In genomic region chr12:24630220-24630619, GRCm38 (mm10) we compare ENCODE assay signal across 9 mouse cellular contexts. TPM values are rescaled to one million over a fixed set of nuclear protein-coding genes. Genes with fewer than 3 reads are reported as not detected.
A peak's percentile ranks its signal among the peaks of the same experiment; 100 is the strongest.
DNase-seq lines count a peak whose midpoint lies in the region; ATAC-seq lines count a peak whose summit lies in the region.
"Had no signal": no experiment of that assay in that cellular context is flagged by ENCODE, and none has a peak within 500 bp of the region (broad histone marks: within the 10 kb centered on the region; RNA-seq: fewer than 3 reads in every experiment).

No protein-coding gene starts in this region.

- no peak for ATAC-seq in forebrain, embryonic 14.5 days
- ATAC-seq in forebrain, embryonic 15.5 days (replicated peaks) = no peak
- ATAC-seq in inflammation-experienced regulatory T-cells, adult 6 months = peak; percentile 59
- ATAC-seq in megakaryocyte progenitor cell, adult 5-6 weeks (replicated peaks; ENCODE audit: poor library complexity) = peak; percentile 81
- ATAC-seq in midbrain, embryonic 11.5 days (ENCODE audit: low FRiP score) = no peak

- H3K27me3 ChIP-seq in forebrain, embryonic 14.5 days (replicated peaks; ENCODE audit: control insufficient read depth, insufficient read depth, low read length) = no peaks in the 10 kb centered on the region
- no peaks in the 10 kb centered on the region for H3K27me3 ChIP-seq in forebrain, embryonic 15.5 days
- H3K27me3 ChIP-seq in midbrain, embryonic 11.5 days (ENCODE audit: control insufficient read depth, insufficient read depth, low read length) = no peaks in the 10 kb centered on the region
- H3K27me3 ChIP-seq: heart, embryonic 15.5 days had no signal

- WGBS in forebrain, embryonic 14.5 days = 85% methylated on average over 1 of the region's 1 CpGs
- WGBS in forebrain, embryonic 15.5 days = 79% methylated on average over 1 of the region's 1 CpGs
- 75% methylated on average over 1 of the region's 1 CpGs for WGBS in midbrain, embryonic 11.5 days

- peak; percentile 4 for DNase-seq in forebrain, embryonic 14.5 days (ENCODE audit: low spot score)
- DNase-seq in 3T3-L1 (ENCODE audit: low read depth, low spot score) = peak; percentile 64
- DNase-seq in adrenal gland, adult 8-10 months = peak; percentile 28
- DNase-seq in midbrain, embryonic 11.5 days (ENCODE audit: low spot score, missing footprints) = no peak
- no peak for DNase-seq in right cerebral cortex, postnatal 10 days (ENCODE audit: low spot score in 2 of 2)

- no peak overlapping the region for H3K4me3 ChIP-seq in forebrain, embryonic 14.5 days (ENCODE audit: low read depth, low read length)
- H3K4me3 ChIP-seq in forebrain, embryonic 15.5 days = no peak overlapping the region
- H3K4me3 ChIP-seq in midbrain, embryonic 11.5 days (ENCODE audit: low read depth, low read length) = no peak overlapping the region
- H3K4me3 ChIP-seq: heart, embryonic 15.5 days had no signal

- no peak overlapping the region for H3K4me2 ChIP-seq in forebrain, embryonic 14.5 days (ENCODE audit: low read length)
- no peak overlapping the region for H3K4me2 ChIP-seq in forebrain, embryonic 15.5 days (replicated peaks)
- no peak overlapping the region for H3K4me2 ChIP-seq in midbrain, embryonic 11.5 days
- H3K4me2 ChIP-seq: heart, embryonic 15.5 days had no signal

- H3K36me3 ChIP-seq in forebrain, embryonic 14.5 days (ENCODE audit: control insufficient read depth, insufficient read depth, low read length) = no peaks in the 10 kb centered on the region
- no peaks in the 10 kb centered on the region for H3K36me3 ChIP-seq in forebrain, embryonic 15.5 days
- H3K36me3 ChIP-seq in midbrain, embryonic 11.5 days (ENCODE audit: control insufficient read depth, insufficient read depth, low read length) = no peaks in the 10 kb centered on the region
- H3K36me3 ChIP-seq: heart, embryonic 15.5 days had no signal

- H3K9me3 ChIP-seq in forebrain, embryonic 14.5 days (replicated peaks; ENCODE audit: control insufficient read depth, low read length) = no peaks in the 10 kb centered on the region
- no peaks in the 10 kb centered on the region for H3K9me3 ChIP-seq in forebrain, embryonic 15.5 days
- H3K9me3 ChIP-seq in midbrain, embryonic 11.5 days (ENCODE audit: control insufficient read depth, low read length) = no peaks in the 10 kb centered on the region
- H3K9me3 ChIP-seq: heart, embryonic 15.5 days had no signal

- H3K9ac ChIP-seq in forebrain, embryonic 14.5 days (ENCODE audit: low read length) = no peak overlapping the region
- H3K9ac ChIP-seq in forebrain, embryonic 15.5 days (replicated peaks) = no peak overlapping the region
- H3K9ac ChIP-seq in midbrain, embryonic 11.5 days (ENCODE audit: low read length) = no peak overlapping the region
- H3K9ac ChIP-seq: heart, embryonic 15.5 days had no signal

- no peak overlapping the region for H3K27ac ChIP-seq in forebrain, embryonic 14.5 days (ENCODE audit: low read depth, low read length)
- H3K27ac ChIP-seq in forebrain, embryonic 15.5 days (replicated peaks) = no peak overlapping the region
- H3K27ac ChIP-seq in midbrain, embryonic 11.5 days (ENCODE audit: low read depth, low read length) = no peak overlapping the region
- H3K27ac ChIP-seq: heart, embryonic 15.5 days had no signal

- no peaks in the 10 kb centered on the region for H3K4me1 ChIP-seq in forebrain, embryonic 14.5 days (ENCODE audit: control insufficient read depth, insufficient read depth, low read length)
- no peaks in the 10 kb centered on the region for H3K4me1 ChIP-seq in forebrain, embryonic 15.5 days
- no peaks in the 10 kb centered on the region for H3K4me1 ChIP-seq in midbrain, embryonic 11.5 days (ENCODE audit: control insufficient read depth, insufficient read depth, low read length)

RNA-seq across cellular contexts. Expression of gene Klf11, which starts 20.9 kb away (rescaled TPM):
- 14.8 and 17.0 TPM in 2 replicates for polyA plus RNA-seq in forebrain, embryonic 14.5 days (2014; fragmentation: Nextera tagmentation; extraction: Ambion mirVana)
- polyA plus RNA-seq in forebrain, embryonic 15.5 days (2015; fragmentation: Nextera tagmentation; extraction: Ambion mirVana) = 16.6 and 17.7 TPM in 2 replicates
- 10 to 100 TPM; 10.9 to 15.3 (median 13.7) TPM for total RNA-seq in adrenal gland, adult 8-10 months (2022)
- polyA plus RNA-seq in inflammation-experienced regulatory T-cells, adult 6 months (2017; shearing (Covaris generic)) = 1 to 10 TPM; 2.3 to 3.6 (median 2.7) TPM
- 7.4 and 9.1 TPM in 2 replicates for total RNA-seq in megakaryocyte progenitor cell, adult 5-6 weeks (2015)
- 6.6 and 7.8 TPM in 2 replicates for total RNA-seq in megakaryocyte progenitor cell, adult 5-6 weeks (2017)
- 15.8 and 17.0 TPM in 2 replicates for polyA plus RNA-seq in midbrain, embryonic 11.5 days (2014; fragmentation: Nextera tagmentation; extraction: Ambion mirVana)

RNA-seq across cellular contexts. Expression of gene Cys1, which starts 51.4 kb away (rescaled TPM):
- polyA plus RNA-seq in forebrain, embryonic 14.5 days (2014; fragmentation: Nextera tagmentation; extraction: Ambion mirVana) = 1.2 and 1.7 TPM in 2 replicates
- polyA plus RNA-seq in forebrain, embryonic 15.5 days (2015; fragmentation: Nextera tagmentation; extraction: Ambion mirVana) = 2.1 TPM in 2 replicates
- 1 to 10 TPM; 4.2 to 6.5 (median 6.4) TPM for total RNA-seq in adrenal gland, adult 8-10 months (2022)
- polyA plus RNA-seq in inflammation-experienced regulatory T-cells, adult 6 months (2017; shearing (Covaris generic)) = not detected
- total RNA-seq in megakaryocyte progenitor cell, adult 5-6 weeks (2015) = not detected in 2 replicates
- not detected in 2 replicates for total RNA-seq in megakaryocyte progenitor cell, adult 5-6 weeks (2017)
- polyA plus RNA-seq in midbrain, embryonic 11.5 days (2014; fragmentation: Nextera tagmentation; extraction: Ambion mirVana) = 0.57 and 1.7 TPM in 2 replicates

RNA-seq across cellular contexts. Expression of gene Grhl1, which starts 58.1 kb away (rescaled TPM):
- polyA plus RNA-seq in forebrain, embryonic 14.5 days (2014; fragmentation: Nextera tagmentation; extraction: Ambion mirVana) = 0.72 and 0.79 TPM in 2 replicates
- polyA plus RNA-seq in forebrain, embryonic 15.5 days (2015; fragmentation: Nextera tagmentation; extraction: Ambion mirVana) = 0.59 and 0.84 TPM in 2 replicates
- under 1 TPM; 0.46 to 0.73 (median 0.59) TPM for total RNA-seq in adrenal gland, adult 8-10 months (2022)
- 1 to 10 TPM; 3.3 to 4.7 (median 4.0) TPM for polyA plus RNA-seq in inflammation-experienced regulatory T-cells, adult 6 months (2017; shearing (Covaris generic))
- total RNA-seq in megakaryocyte progenitor cell, adult 5-6 weeks (2015) = 0.22 and 0.49 TPM in 2 replicates
- 0.20 and 0.42 TPM in 2 replicates for total RNA-seq in megakaryocyte progenitor cell, adult 5-6 weeks (2017)
- polyA plus RNA-seq in midbrain, embryonic 11.5 days (2014; fragmentation: Nextera tagmentation; extraction: Ambion mirVana) = 0.63 and 0.68 TPM in 2 replicates

Comparison
In these comparisons a context has a peak if more than half of its experiments do, and no peak if none do; other contexts are left out.
1. ATAC-seq: peak in inflammation-experienced regulatory T-cells, adult 6 months (single experiment) and megakaryocyte progenitor cell, adult 5-6 weeks (single experiment); none in forebrain, embryonic 14.5 days (single experiment), forebrain, embryonic 15.5 days (single experiment) and midbrain, embryonic 11.5 days (single experiment).
2. DNase-seq: peak in forebrain, embryonic 14.5 days (single experiment), 3T3-L1 (single experiment) and adrenal gland, adult 8-10 months (single experiment); none in midbrain, embryonic 11.5 days (single experiment) and right cerebral cortex, postnatal 10 days (0 of 2).